Mouse (Mus musculus): Measurements from ENCODE around the gene Btbd35f5. TPM values are rescaled to one million over a fixed set of nuclear protein-coding genes. Genes with fewer than 3 reads are reported as not detected.
"Not testable (repeated sequence)": the region's sequence is repeated elsewhere in the genome, so short reads cannot be mapped to it uniquely, and the experiment has no call there.

Gene Btbd35f5
- polyA plus RNA-seq (2012; rRNA removed) (not detected in 2 replicates), polyA plus RNA-seq (2014; fragmentation: Nextera tagmentation; extraction: Ambion mirVana) (not detected in 2 replicates)

DNA sequence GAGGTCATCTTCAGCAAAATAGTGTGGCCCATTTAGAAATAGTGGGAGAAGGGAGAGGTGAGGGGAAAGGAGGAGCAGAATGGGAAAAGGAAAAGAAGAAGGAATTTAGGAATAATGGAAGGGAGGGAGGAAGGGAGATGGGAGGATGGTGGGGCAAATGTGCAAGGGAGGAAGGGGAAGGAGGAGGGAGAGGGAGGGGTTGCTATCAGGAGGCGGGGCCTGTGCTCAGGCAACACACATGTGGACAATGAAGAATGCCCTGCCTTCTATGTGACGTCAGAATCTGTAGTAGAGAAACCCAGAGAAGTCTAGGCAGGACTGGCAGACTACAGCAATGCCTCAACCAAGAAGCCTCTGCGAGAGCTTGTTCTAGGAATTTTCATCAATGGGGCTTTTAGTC, at the start of gene Btbd35f5:
Btbd35f5 (plus strand) TSS at position 301 of the 400 bp plus-strand sequence.
- not testable (repeated sequence) for ATAC-seq (ENCODE audit: insufficient read depth); H3K27me3 ChIP-seq (ENCODE audit: control insufficient read depth, insufficient read depth, low read length); H3K4me1 ChIP-seq (replicated peaks; ENCODE audit: control insufficient read depth in 2 of 2, insufficient read depth in 2 of 2, low read length in 1 of 2); H3K4me3 ChIP-seq (ENCODE audit: insufficient read depth in 1 of 2, low read depth in 2 of 2, low read length in 2 of 2); DNase-seq (ENCODE audit: low read depth in 3 of 3, low spot score in 3 of 3); H3K4me2 ChIP-seq (ENCODE audit: low read depth); H3K36me3 ChIP-seq (replicated peaks; ENCODE audit: control insufficient read depth, insufficient read depth, low read depth); H3K9ac ChIP-seq (replicated peaks); H3K27ac ChIP-seq; H3K9me3 ChIP-seq (ENCODE audit: control insufficient read depth, low read length)
- WGBS (ENCODE audit: insufficient replicate concordance) = no CpG with 5 or more reads among the region's 3 CpGs

DNA sequence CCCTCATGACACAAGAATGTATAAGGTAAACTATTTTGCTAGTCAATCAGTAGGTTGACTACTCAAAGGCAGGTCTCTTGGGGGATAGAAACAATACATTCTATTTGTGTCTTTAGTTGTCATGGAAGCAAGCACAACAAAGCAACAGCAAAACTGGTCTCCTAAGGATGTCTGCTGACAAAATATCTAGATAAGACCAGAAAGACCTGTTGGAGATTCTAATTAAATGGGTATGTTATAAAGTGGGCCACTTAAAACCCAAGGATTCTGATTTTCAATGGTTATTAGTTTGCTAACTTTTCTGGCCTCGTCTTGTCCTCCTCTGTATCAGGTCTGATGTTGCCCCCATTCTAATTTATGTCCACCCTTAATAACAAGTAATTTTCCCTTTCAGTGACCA, 32.2 kb upstream of the Btbd35f5 start, which contains the start of gene Gm21789:
Gm21789 (plus strand) TSS at position 301 of the 400 bp plus-strand sequence.
- WGBS (ENCODE audit: insufficient replicate concordance) = no CpG with 5 or more reads among the region's 1 CpGs
- DNase-seq (ENCODE audit: low read depth in 3 of 3, low spot score in 3 of 3); H3K27ac ChIP-seq; H3K9ac ChIP-seq (replicated peaks); H3K36me3 ChIP-seq (replicated peaks; ENCODE audit: control insufficient read depth, insufficient read depth, low read depth); H3K4me2 ChIP-seq (ENCODE audit: low read depth); H3K4me1 ChIP-seq (replicated peaks; ENCODE audit: control insufficient read depth in 2 of 2, insufficient read depth in 2 of 2, low read length in 1 of 2); H3K4me3 ChIP-seq (ENCODE audit: insufficient read depth in 1 of 2, low read depth in 2 of 2, low read length in 2 of 2); H3K9me3 ChIP-seq (ENCODE audit: control insufficient read depth, low read length); ATAC-seq (ENCODE audit: insufficient read depth); H3K27me3 ChIP-seq (ENCODE audit: control insufficient read depth, insufficient read depth, low read length): not testable (repeated sequence)

Other genes with a start within 250 kb of the Btbd35f5 start
- not detected in 2 replicates for gene Btbd35f21, start 247.8 kb upstream of the Btbd35f5 start, polyA plus RNA-seq (2012; rRNA removed)
- gene Btbd35f21, start 247.8 kb upstream of the Btbd35f5 start, polyA plus RNA-seq (2014; fragmentation: Nextera tagmentation; extraction: Ambion mirVana) = not detected in 2 replicates
- gene Btbd35f30, start 79.3 kb upstream of the Btbd35f5 start, polyA plus RNA-seq (2012; rRNA removed) = not detected in 2 replicates
- not detected in 2 replicates for gene Btbd35f30, start 79.3 kb upstream of the Btbd35f5 start, polyA plus RNA-seq (2014; fragmentation: Nextera tagmentation; extraction: Ambion mirVana)
- not detected in 2 replicates for gene Gm21789, start 32.1 kb upstream of the Btbd35f5 start, polyA plus RNA-seq (2012; rRNA removed)
- gene Gm21789, start 32.1 kb upstream of the Btbd35f5 start, polyA plus RNA-seq (2014; fragmentation: Nextera tagmentation; extraction: Ambion mirVana) = not detected in 2 replicates